Comparison of ENCODE assay signal across 8 mouse cellular contexts in the genomic region with DNA sequence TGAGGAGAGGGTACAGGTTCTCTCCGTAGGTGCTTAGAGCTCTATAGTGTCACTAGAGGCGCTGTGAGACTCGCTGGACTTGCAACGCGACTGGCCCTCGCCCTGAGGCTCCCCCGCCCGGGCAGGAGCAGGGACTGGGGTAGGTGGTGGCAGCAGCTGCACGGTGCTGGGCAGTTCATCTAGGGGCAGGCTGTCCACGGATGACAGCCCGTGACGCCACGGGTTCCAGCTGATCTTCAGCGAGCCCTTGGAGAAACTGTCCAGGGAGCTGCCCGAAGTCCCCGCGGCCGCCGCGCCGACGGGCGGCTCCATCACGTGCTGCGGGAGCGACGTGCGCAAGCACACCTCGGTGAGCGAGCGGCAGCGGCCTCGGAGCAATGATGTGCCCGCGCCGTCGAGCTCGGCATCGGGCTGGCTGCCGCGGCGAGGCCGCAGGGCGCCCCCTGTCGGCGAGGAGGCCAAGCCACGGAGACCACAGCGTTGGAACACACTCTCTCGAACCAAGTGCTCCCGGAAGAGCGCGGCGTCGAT. TPM values are rescaled to one million over a fixed set of nuclear protein-coding genes. Genes with fewer than 3 reads are reported as not detected.
DNase-seq lines count a peak whose midpoint lies in the region; ATAC-seq and TF ChIP-seq lines count a peak whose summit lies in the region.

No protein-coding gene starts in this region.

- H3K27ac ChIP-seq in brown adipose tissue, adult 24 weeks (replicated peaks; ENCODE audit: low read depth, low read length), result peak overlapping the region; percentile 47; the same call in 1 of the 2 replicates
- H3K27ac ChIP-seq in forebrain, embryonic 15.5 days (replicated peaks), result peak overlapping the region; percentile 43
- peak overlapping the region; percentile 46; the same call in 1 of the 2 replicates for H3K27ac ChIP-seq in neural tube, embryonic 13.5 days (replicated peaks)
- peak overlapping the region; percentile 81 for H3K27ac ChIP-seq in stomach, postnatal 0 days (replicated peaks)

- no peak for TF ChIP-seq EP300 in stomach, postnatal 0 days (optimal IDR thresholded peaks at IDR 0.05)

- under 1% methylated on average over 54 of the region's 54 CpGs for WGBS in forebrain, embryonic 15.5 days
- 1% methylated on average over 54 of the region's 54 CpGs for whole genome bisulfite sequencing in large intestine, adult 2 months
- 1% methylated on average over 54 of the region's 54 CpGs for WGBS in neural tube, embryonic 13.5 days
- WGBS in stomach, postnatal 0 days, result under 1% methylated on average over 53 of the region's 54 CpGs

- no peaks in the 10 kb centered on the region for H3K27me3 ChIP-seq in forebrain, embryonic 15.5 days
- peaks cover 12% of the 10 kb centered on the region for H3K27me3 ChIP-seq in neural tube, embryonic 13.5 days
- H3K27me3 ChIP-seq in stomach, postnatal 0 days (ENCODE audit: control insufficient read depth, insufficient read depth, low read length), result no peaks in the 10 kb centered on the region

- H3K36me3 ChIP-seq in forebrain, embryonic 15.5 days, result peaks cover 20% of the 10 kb centered on the region
- peaks cover 40% of the 10 kb centered on the region for H3K36me3 ChIP-seq in neural tube, embryonic 13.5 days
- H3K36me3 ChIP-seq in stomach, postnatal 0 days (ENCODE audit: control insufficient read depth, insufficient read depth, low read length), result peaks cover 7% of the 10 kb centered on the region; the same call in 1 of the 2 replicates

- peak overlapping the region; percentile 56 for H3K4me2 ChIP-seq in forebrain, embryonic 15.5 days (replicated peaks)
- H3K4me2 ChIP-seq in neural tube, embryonic 13.5 days, result peak overlapping the region; percentile 59
- H3K4me2 ChIP-seq in stomach, postnatal 0 days (replicated peaks; ENCODE audit: low read depth), result peak overlapping the region; percentile 62

- H3K4me3 ChIP-seq in brown adipose tissue, adult 24 weeks (ENCODE audit: insufficient read depth, low read depth, low read length), result peak overlapping the region; percentile 69
- H3K4me3 ChIP-seq in forebrain, embryonic 15.5 days, result peak overlapping the region; percentile 42
- peak overlapping the region; percentile 39 for H3K4me3 ChIP-seq in neural tube, embryonic 13.5 days
- H3K4me3 ChIP-seq in stomach, postnatal 0 days (ENCODE audit: low read depth, low read length), result peak overlapping the region; percentile 44

- peak; percentile 71 for ATAC-seq in forebrain, embryonic 15.5 days (replicated peaks)
- ATAC-seq in neural tube, embryonic 13.5 days (ENCODE audit: low read depth), result peak; percentile 69
- peak; percentile 88 for ATAC-seq in stomach, postnatal 0 days (ENCODE audit: low FRiP score, low TSS enrichment)

- intact Hi-C loops in heart, postnatal 25 days (cut with DNase I), result no loop called here

- peak; percentile 84 to 86 for DNase-seq in CD8-positive naive resting alpha-beta T cell, adult 2 months (ENCODE audit: low read depth in 2 of 2, low spot score in 2 of 2)
- DNase-seq in heart, postnatal 25 days (ENCODE audit: low spot score), result peak; percentile 56
- peak; percentile 45 for DNase-seq in large intestine, adult 2 months (ENCODE audit: low read depth, low spot score)
- DNase-seq in lung, adult 18-20 months, result peak; percentile 81 to 82
- peak; percentile 86 for DNase-seq in stomach, postnatal 0 days (ENCODE audit: low spot score)

- H3K4me1 ChIP-seq in brown adipose tissue, adult 24 weeks (ENCODE audit: control insufficient read depth, insufficient read depth, insufficient read length, low read length), result no peaks in the 10 kb centered on the region; the same call in 1 of the 2 replicates
- H3K4me1 ChIP-seq in forebrain, embryonic 15.5 days, result peaks cover 15% of the 10 kb centered on the region
- peaks cover 16% of the 10 kb centered on the region for H3K4me1 ChIP-seq in neural tube, embryonic 13.5 days (replicated peaks)
- no peaks in the 10 kb centered on the region for H3K4me1 ChIP-seq in stomach, postnatal 0 days (replicated peaks; ENCODE audit: control insufficient read depth, insufficient read depth)

- TF ChIP-seq CTCF in stomach, postnatal 0 days (IDR thresholded peaks at IDR 0.05; ENCODE audit: low read depth), result peak; percentile 79

- H3K9me3 ChIP-seq in forebrain, embryonic 15.5 days, result no peaks in the 10 kb centered on the region
- H3K9me3 ChIP-seq in neural tube, embryonic 13.5 days, result no peaks in the 10 kb centered on the region
- H3K9me3 ChIP-seq in stomach, postnatal 0 days (ENCODE audit: control insufficient read depth, low read length), result no peaks in the 10 kb centered on the region

- peak overlapping the region; percentile 13; the same call in 1 of the 2 replicates for H3K9ac ChIP-seq in forebrain, embryonic 15.5 days (replicated peaks)
- peak overlapping the region; percentile 64 for H3K9ac ChIP-seq in neural tube, embryonic 13.5 days
- H3K9ac ChIP-seq in stomach, postnatal 0 days (ENCODE audit: low read length), result peak overlapping the region; percentile 70

RNA-seq across cellular contexts. Expression of a gene that starts 7.4 kb away (rescaled TPM):
- not detected in 2 replicates for polyA plus RNA-seq in brown adipose tissue, adult 24 weeks (2012; ENCODE audit: insufficient read depth, insufficient read length, missing spikeins)
- 5.1 and 6.0 TPM in 2 replicates for polyA plus RNA-seq in forebrain, embryonic 15.5 days (2015; fragmentation: Nextera tagmentation; extraction: Ambion mirVana)
- not detected for total RNA-seq in heart, postnatal 25 days (2021)
- polyA plus RNA-seq in large intestine, adult 2 months (2012; rRNA removed), result 0.01 TPM in 1 of 2 replicates, not detected in the other
- polyA plus RNA-seq in neural tube, embryonic 13.5 days (2015; fragmentation: Nextera tagmentation; extraction: Ambion mirVana), result 5.2 and 5.6 TPM in 2 replicates
- 0.36 and 0.42 TPM in 2 replicates for polyA plus RNA-seq in stomach, postnatal 0 days (2015; fragmentation: Nextera tagmentation; extraction: Ambion mirVana)

RNA-seq across cellular contexts. Expression of a gene that starts 11.2 kb away (rescaled TPM):
- 40.6 and 44.4 TPM in 2 replicates for polyA plus RNA-seq in brown adipose tissue, adult 24 weeks (2012; ENCODE audit: insufficient read depth, insufficient read length, missing spikeins)
- 63.8 and 66.7 TPM in 2 replicates for polyA plus RNA-seq in forebrain, embryonic 15.5 days (2015; fragmentation: Nextera tagmentation; extraction: Ambion mirVana)
- total RNA-seq in heart, postnatal 25 days (2021), result 10 to 100 TPM; 52.2 to 55.6 TPM
- polyA plus RNA-seq in large intestine, adult 2 months (2012; rRNA removed), result 11.9 and 12.3 TPM in 2 replicates
- polyA plus RNA-seq in neural tube, embryonic 13.5 days (2015; fragmentation: Nextera tagmentation; extraction: Ambion mirVana), result 78.9 and 79.0 TPM in 2 replicates
- polyA plus RNA-seq in stomach, postnatal 0 days (2015; fragmentation: Nextera tagmentation; extraction: Ambion mirVana), result 11.1 and 12.1 TPM in 2 replicates

RNA-seq across cellular contexts. Expression of a gene that starts 23.1 kb away (rescaled TPM):
- 9.0 and 10.2 TPM in 2 replicates for polyA plus RNA-seq in brown adipose tissue, adult 24 weeks (2012; ENCODE audit: insufficient read depth, insufficient read length, missing spikeins)
- 1.6 and 2.4 TPM in 2 replicates for polyA plus RNA-seq in forebrain, embryonic 15.5 days (2015; fragmentation: Nextera tagmentation; extraction: Ambion mirVana)
- total RNA-seq in heart, postnatal 25 days (2021), result 10 to 100 TPM in 1 of 2 experiments, 1 to 10 TPM in 1; 8.2 to 10.0 TPM
- polyA plus RNA-seq in large intestine, adult 2 months (2012; rRNA removed), result 341 and 416 TPM in 2 replicates
- polyA plus RNA-seq in neural tube, embryonic 13.5 days (2015; fragmentation: Nextera tagmentation; extraction: Ambion mirVana), result 2.1 and 2.9 TPM in 2 replicates
- 70.1 and 73.6 TPM in 2 replicates for polyA plus RNA-seq in stomach, postnatal 0 days (2015; fragmentation: Nextera tagmentation; extraction: Ambion mirVana)

RNA-seq across cellular contexts. Expression of a gene that starts 36.0 kb away (rescaled TPM):
- 5.9 and 8.7 TPM in 2 replicates for polyA plus RNA-seq in brown adipose tissue, adult 24 weeks (2012; ENCODE audit: insufficient read depth, insufficient read length, missing spikeins)
- polyA plus RNA-seq in forebrain, embryonic 15.5 days (2015; fragmentation: Nextera tagmentation; extraction: Ambion mirVana), result not detected in 2 replicates
- total RNA-seq in heart, postnatal 25 days (2021), result 1 to 10 TPM in 1 of 2 experiments, under 1 TPM in 1; 0.78 to 1.1 TPM
- polyA plus RNA-seq in large intestine, adult 2 months (2012; rRNA removed), result 4.8 and 7.5 TPM in 2 replicates
- polyA plus RNA-seq in neural tube, embryonic 13.5 days (2015; fragmentation: Nextera tagmentation; extraction: Ambion mirVana), result 0.37 and 0.38 TPM in 2 replicates
- 25.5 and 30.6 TPM in 2 replicates for polyA plus RNA-seq in stomach, postnatal 0 days (2015; fragmentation: Nextera tagmentation; extraction: Ambion mirVana)

RNA-seq across cellular contexts. Expression of a gene that starts 37.1 kb away (rescaled TPM):
- 52.2 and 77.4 TPM in 2 replicates for polyA plus RNA-seq in brown adipose tissue, adult 24 weeks (2012; ENCODE audit: insufficient read depth, insufficient read length, missing spikeins)
- polyA plus RNA-seq in forebrain, embryonic 15.5 days (2015; fragmentation: Nextera tagmentation; extraction: Ambion mirVana), result 94.9 and 103 TPM in 2 replicates
- 10 to 100 TPM; 57.4 to 60.9 TPM for total RNA-seq in heart, postnatal 25 days (2021)
- polyA plus RNA-seq in large intestine, adult 2 months (2012; rRNA removed), result 37.7 and 46.5 TPM in 2 replicates
- 103 and 108 TPM in 2 replicates for polyA plus RNA-seq in neural tube, embryonic 13.5 days (2015; fragmentation: Nextera tagmentation; extraction: Ambion mirVana)
- polyA plus RNA-seq in stomach, postnatal 0 days (2015; fragmentation: Nextera tagmentation; extraction: Ambion mirVana), result 78.4 and 78.5 TPM in 2 replicates

Comparison
In these comparisons a context has a peak if more than half of its experiments do, and no peak if none do; other contexts are left out.
1. Peak in every context shown above with its lines: DNase-seq, ATAC-seq, H3K4me3 ChIP-seq and H3K27ac ChIP-seq.
2. H3K9ac ChIP-seq: peak in every context shown above with its lines; median percentile 70 in stomach, postnatal 0 days; 64 in neural tube, embryonic 13.5 days; 13 in forebrain, embryonic 15.5 days.